Mouse (Mus musculus): ENCODE data around the gene Drosha. TPM values are rescaled to one million over a fixed set of nuclear protein-coding genes. Genes with fewer than 3 reads are reported as not detected.
"Not testable (repeated sequence)": the region's sequence is repeated elsewhere in the genome, so short reads cannot be mapped to it uniquely, and the experiment has no call there.

Drosha gene
- polyA plus RNA-seq, 1 experiment from 2014 or later, result 54.1 TPM

GRCm38 (mm10) chr15:12908720-12909028 is 84.1 kb downstream of the Drosha start:
- no peaks in the 10 kb centered on the region for H3K4me1 ChIP-seq (replicated peaks)
- H3K9ac ChIP-seq (replicated peaks), result no peak overlapping the region
- no peak overlapping the region for H3K4me2 ChIP-seq
- no peak overlapping the region for H3K4me3 ChIP-seq (replicated peaks)
- H3K27ac ChIP-seq, result no peak overlapping the region
- no peaks in the 10 kb centered on the region for H3K27me3 ChIP-seq
- no peaks in the 10 kb centered on the region for H3K9me3 ChIP-seq
- 88% methylated on average over 4 of the region's 4 CpGs for WGBS
- no peak for ATAC-seq (ENCODE audit: insufficient number of reproducible peaks, insufficient read depth, low FRiP score, low TSS enrichment, low read depth)
- peaks cover 76% of the 10 kb centered on the region for H3K36me3 ChIP-seq

GRCm38 (mm10) chr15:12909171-12909570 is 84.6 kb downstream of the Drosha start:
- 93% methylated on average over 7 of the region's 7 CpGs for WGBS
- no peak overlapping the region for H3K4me2 ChIP-seq
- ATAC-seq (ENCODE audit: insufficient number of reproducible peaks, insufficient read depth, low FRiP score, low TSS enrichment, low read depth), result no peak
- H3K27me3 ChIP-seq, result no peaks in the 10 kb centered on the region
- H3K36me3 ChIP-seq, result peaks cover 76% of the 10 kb centered on the region
- no peaks in the 10 kb centered on the region for H3K9me3 ChIP-seq
- H3K4me3 ChIP-seq (replicated peaks), result no peak overlapping the region
- H3K4me1 ChIP-seq (replicated peaks), result no peaks in the 10 kb centered on the region
- H3K27ac ChIP-seq, result no peak overlapping the region
- H3K9ac ChIP-seq (replicated peaks), result no peak overlapping the region

- Histone ChIP-seq H3K27me3 (no peaks in the 10 kb centered on the region), H3K36me3 (peaks cover 75% of the 10 kb centered on the region), H3K9me3 (no peaks in the 10 kb centered on the region), H3K9ac (replicated peaks) (no peak overlapping the region), H3K4me1 (replicated peaks) (no peaks in the 10 kb centered on the region), H3K4me2 (no peak overlapping the region), H3K27ac (no peak overlapping the region), H3K4me3 (replicated peaks) (no peak overlapping the region)
- 92% methylated on average over 7 of the region's 7 CpGs for WGBS
- no peak for ATAC-seq (ENCODE audit: insufficient number of reproducible peaks, insufficient read depth, low FRiP score, low TSS enrichment, low read depth)
Measured at GRCm38 (mm10) chr15:12911082-12911481, 86.5 kb downstream of the Drosha start.

DNA sequence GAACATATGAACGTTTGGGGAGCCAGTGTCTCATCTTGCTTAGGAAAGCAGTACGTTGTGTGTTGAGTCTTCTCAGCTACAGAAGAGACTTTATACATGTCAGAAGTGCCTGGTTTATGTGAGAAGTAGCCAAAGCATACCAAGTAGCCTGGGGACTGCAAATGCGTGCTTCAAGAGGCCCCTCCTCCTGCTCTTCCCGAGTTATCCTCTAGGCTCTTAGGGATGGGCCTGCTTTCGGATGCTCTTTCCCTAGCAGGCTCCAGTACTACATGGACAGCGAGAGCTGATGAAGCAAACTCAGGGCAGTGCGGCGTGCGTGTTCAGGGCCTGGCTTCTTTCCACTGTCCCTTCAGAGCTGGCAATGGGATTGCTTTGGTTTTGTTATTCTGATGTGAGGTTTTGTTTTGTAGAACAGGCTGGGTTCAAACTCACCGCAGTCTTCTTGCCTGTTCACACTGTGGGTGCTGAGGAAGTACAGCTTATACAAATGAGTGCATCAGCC is 91.8 kb downstream of the Drosha start:
- Histone ChIP-seq H3K27me3 (no peaks in the 10 kb centered on the region), H3K27ac (no peak overlapping the region), H3K9me3 (no peaks in the 10 kb centered on the region), H3K4me2 (no peak overlapping the region), H3K36me3 (peaks cover 86% of the 10 kb centered on the region), H3K9ac (replicated peaks) (no peak overlapping the region), H3K4me3 (replicated peaks) (no peak overlapping the region), H3K4me1 (replicated peaks) (no peaks in the 10 kb centered on the region)
- 90% methylated on average over 10 of the region's 10 CpGs for whole genome bisulfite sequencing
- ATAC-seq (ENCODE audit: insufficient number of reproducible peaks, insufficient read depth, low FRiP score, low TSS enrichment, low read depth), result no peak

DNA sequence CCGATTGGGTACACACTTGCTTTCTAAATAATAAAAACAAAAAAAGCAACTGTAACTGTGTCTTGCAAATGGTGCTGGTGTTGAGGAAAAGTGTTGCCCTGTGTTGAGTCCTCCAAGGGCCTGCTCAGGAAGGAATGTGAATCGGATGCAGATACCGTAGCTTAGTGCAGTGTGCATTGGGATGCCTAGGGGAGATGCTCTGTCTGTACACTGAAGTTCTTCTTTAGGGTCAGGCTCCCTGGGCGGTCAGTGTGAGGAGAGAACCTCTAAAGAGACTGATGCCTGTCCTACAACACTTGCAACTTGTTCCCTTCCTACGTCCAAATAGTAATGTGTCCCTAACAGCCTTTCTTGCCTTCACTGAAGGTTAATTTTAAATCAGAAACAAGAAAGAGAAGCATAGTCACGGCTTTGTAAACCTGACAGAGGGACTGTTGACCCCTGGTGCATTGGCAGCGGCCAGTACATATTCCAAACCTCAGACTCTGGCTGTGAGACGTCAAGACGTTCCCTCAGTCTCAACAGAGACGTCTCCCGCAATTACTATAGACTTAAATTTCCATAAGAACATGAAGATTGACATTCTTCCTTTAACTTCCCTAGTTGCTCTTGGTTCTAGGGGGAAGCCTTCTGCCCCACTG is 94.8 kb downstream of the Drosha start:
- H3K9ac ChIP-seq (replicated peaks); H3K4me3 ChIP-seq (replicated peaks); H3K27me3 ChIP-seq; H3K27ac ChIP-seq; H3K4me2 ChIP-seq; H3K9me3 ChIP-seq; H3K4me1 ChIP-seq (replicated peaks); ATAC-seq (ENCODE audit: insufficient number of reproducible peaks, insufficient read depth, low FRiP score, low TSS enrichment, low read depth): not testable (repeated sequence)
- 88% methylated on average over 11 of the region's 11 CpGs for WGBS
- H3K36me3 ChIP-seq, result peaks cover 86% of the 10 kb centered on the region

- H3K36me3 ChIP-seq, result peaks cover 90% of the 10 kb centered on the region
- H3K9ac ChIP-seq (replicated peaks), result no peak overlapping the region
- no peaks in the 10 kb centered on the region for H3K4me1 ChIP-seq (replicated peaks)
- no peak overlapping the region for H3K4me3 ChIP-seq (replicated peaks)
- H3K9me3 ChIP-seq, result no peaks in the 10 kb centered on the region
- no peaks in the 10 kb centered on the region for H3K27me3 ChIP-seq
- no peak for ATAC-seq (ENCODE audit: insufficient number of reproducible peaks, insufficient read depth, low FRiP score, low TSS enrichment, low read depth)
- WGBS, result 90% methylated on average over 24 of the region's 24 CpGs
- H3K27ac ChIP-seq, result no peak overlapping the region
- H3K4me2 ChIP-seq, result no peak overlapping the region
Measured at GRCm38 (mm10) chr15:12919967-12920870, 95.6 kb downstream of the Drosha start.

DNA sequence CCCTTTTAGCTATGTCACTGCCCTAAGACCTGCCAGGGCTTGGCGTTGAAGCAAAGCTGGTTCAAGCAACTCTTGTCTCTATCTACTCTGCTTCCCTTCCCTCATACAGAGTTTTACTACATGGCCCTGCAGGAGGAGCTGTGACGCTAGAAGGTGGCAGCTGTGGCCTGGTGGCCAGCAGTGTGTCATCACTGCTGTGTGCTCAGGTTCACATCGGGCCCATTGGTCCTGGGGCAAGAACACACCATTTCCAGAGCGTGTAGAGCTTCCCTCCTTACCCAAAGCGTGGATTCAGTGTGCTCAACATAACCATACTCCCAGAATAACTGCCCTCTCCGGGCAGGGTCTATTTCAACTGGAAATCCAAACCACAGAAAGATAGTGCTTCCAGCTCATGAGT is 97.3 kb downstream of the Drosha start:
- peaks cover 90% of the 10 kb centered on the region for H3K36me3 ChIP-seq
- H3K4me3 ChIP-seq (replicated peaks), result no peak overlapping the region
- H3K4me1 ChIP-seq (replicated peaks), result no peaks in the 10 kb centered on the region
- no peaks in the 10 kb centered on the region for H3K27me3 ChIP-seq
- no peak overlapping the region for H3K27ac ChIP-seq
- ATAC-seq (ENCODE audit: insufficient number of reproducible peaks, insufficient read depth, low FRiP score, low TSS enrichment, low read depth), result no peak
- no peak overlapping the region for H3K9ac ChIP-seq (replicated peaks)
- 92% methylated on average over 6 of the region's 6 CpGs for WGBS
- no peaks in the 10 kb centered on the region for H3K9me3 ChIP-seq
- no peak overlapping the region for H3K4me2 ChIP-seq

DNA sequence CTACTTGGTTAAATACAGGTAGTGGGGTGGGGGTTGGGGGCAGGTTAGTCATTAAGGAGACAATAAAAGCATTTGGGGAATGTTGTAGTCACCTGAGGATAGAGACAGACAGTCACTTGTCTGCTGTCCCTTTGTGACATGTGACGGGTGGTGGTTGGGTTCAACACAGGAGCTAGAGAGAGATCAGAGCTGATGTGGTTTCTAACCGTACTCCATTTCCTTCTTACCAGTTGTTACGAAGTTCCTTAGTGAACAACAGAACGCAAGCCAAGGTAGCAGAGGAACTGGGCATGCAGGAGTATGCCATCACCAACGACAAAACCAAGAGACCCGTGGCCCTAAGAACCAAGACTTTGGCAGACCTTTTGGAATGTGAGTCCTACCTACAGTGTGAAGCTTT is 99.2 kb downstream of the Drosha start:
- H3K9ac ChIP-seq (replicated peaks), result no peak overlapping the region
- ATAC-seq (ENCODE audit: insufficient number of reproducible peaks, insufficient read depth, low FRiP score, low TSS enrichment, low read depth), result no peak
- peaks cover 82% of the 10 kb centered on the region for H3K36me3 ChIP-seq
- H3K4me2 ChIP-seq, result no peak overlapping the region
- no peaks in the 10 kb centered on the region for H3K27me3 ChIP-seq
- WGBS, result 94% methylated on average over 6 of the region's 6 CpGs
- no peaks in the 10 kb centered on the region for H3K4me1 ChIP-seq (replicated peaks)
- H3K4me3 ChIP-seq (replicated peaks), result no peak overlapping the region
- no peaks in the 10 kb centered on the region for H3K9me3 ChIP-seq
- H3K27ac ChIP-seq, result no peak overlapping the region

DNA sequence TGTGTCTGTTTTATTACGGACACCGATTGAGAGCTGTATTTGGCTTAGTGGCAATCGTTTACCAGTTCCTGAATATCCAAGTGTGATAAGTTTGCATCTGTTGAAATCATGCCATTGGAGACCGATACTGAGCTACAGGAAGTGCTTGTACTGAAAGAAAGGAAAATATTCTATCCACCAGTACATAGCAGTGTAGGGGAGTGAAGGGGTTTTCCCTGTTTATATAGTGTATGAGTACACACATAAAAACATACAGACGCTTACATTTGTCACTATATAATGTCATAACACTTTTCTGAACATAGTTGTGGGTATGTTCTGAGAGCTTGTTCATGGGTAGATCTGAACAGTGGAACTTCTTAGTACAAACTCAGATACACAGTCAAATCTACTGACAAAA is 106.9 kb downstream of the Drosha start:
- H3K4me1 ChIP-seq (replicated peaks), result no peaks in the 10 kb centered on the region
- H3K9me3 ChIP-seq, result no peaks in the 10 kb centered on the region
- no peak overlapping the region for H3K4me3 ChIP-seq (replicated peaks)
- no peak overlapping the region for H3K4me2 ChIP-seq
- H3K27me3 ChIP-seq, result no peaks in the 10 kb centered on the region
- WGBS, result 73% methylated on average over 5 of the region's 5 CpGs
- no peak overlapping the region for H3K27ac ChIP-seq
- no peak overlapping the region for H3K9ac ChIP-seq (replicated peaks)
- H3K36me3 ChIP-seq, result peaks cover 70% of the 10 kb centered on the region
- ATAC-seq (ENCODE audit: insufficient number of reproducible peaks, insufficient read depth, low FRiP score, low TSS enrichment, low read depth), result no peak

GRCm38 (mm10) chr15:12936217-12936732 is 111.7 kb downstream of the Drosha start:
- Histone ChIP-seq H3K36me3 (peaks cover 30% of the 10 kb centered on the region), H3K4me3 (replicated peaks) (no peak overlapping the region), H3K27me3 (no peaks in the 10 kb centered on the region), H3K27ac (no peak overlapping the region), H3K4me1 (replicated peaks) (0 out of 2 replicates have a peak, but pooled peaks cover 7% of the 10 kb centered on the region), H3K9ac (replicated peaks) (no peak overlapping the region), H3K9me3 (no peaks in the 10 kb centered on the region), H3K4me2 (no peak overlapping the region)
- ATAC-seq (ENCODE audit: insufficient number of reproducible peaks, insufficient read depth, low FRiP score, low TSS enrichment, low read depth), result 0 out of 2 replicates have a peak, but pooled peaks have one; percentile 3
- WGBS, result 96% methylated on average over 10 of the region's 10 CpGs

DNA sequence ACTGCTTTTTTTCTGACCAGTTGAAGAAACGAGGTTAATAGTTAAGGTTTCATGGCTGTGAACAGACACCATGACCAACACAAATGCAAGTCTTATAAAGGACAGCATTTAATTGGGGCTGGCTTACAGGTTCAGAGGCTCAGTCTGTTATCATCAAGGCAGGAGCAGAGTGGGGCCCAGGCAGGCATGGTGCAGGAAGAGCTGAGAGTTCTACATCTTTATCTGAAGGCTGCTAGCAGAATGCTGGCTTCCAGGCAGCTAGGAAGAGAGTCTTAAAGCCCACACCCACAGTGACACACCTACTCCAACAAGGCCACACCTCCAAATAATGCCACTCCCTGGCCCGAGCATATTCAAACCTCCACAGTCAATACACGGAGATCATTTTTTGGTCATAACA is 112.7 kb downstream of the Drosha start:
- not testable (repeated sequence) for H3K4me3 ChIP-seq (replicated peaks); ATAC-seq (ENCODE audit: insufficient number of reproducible peaks, insufficient read depth, low FRiP score, low TSS enrichment, low read depth)
- WGBS, result 81% methylated on average over 3 of the region's 3 CpGs

More for the DNA sequence above, 112.7 kb downstream of the Drosha start:
- H3K27me3 ChIP-seq; H3K27ac ChIP-seq; H3K4me2 ChIP-seq; H3K9ac ChIP-seq (replicated peaks); H3K9me3 ChIP-seq: not testable (repeated sequence)
- Histone ChIP-seq H3K36me3 (peaks cover 21% of the 10 kb centered on the region), H3K4me1 (replicated peaks) (0 out of 2 replicates have a peak, but pooled peaks cover 13% of the 10 kb centered on the region)

All from limb, embryonic 12.5 days (tissue).